Mouse (Mus musculus) olfactory bulb, adult 2 months (tissue): ENCODE measurements around the gene Slc12a5.

Source experiments
- CTCF ChIP-seq: fragments of 200-500 bp; IDR thresholded peaks from 2 replicates; pipeline ENCODE4 v1.5.1; 2012; ENCODE audit warnings: low read depth, mild to moderate bottlenecking, low read length, moderate library complexity; ENCODE audit not compliant: insufficient read depth
- POLR2A ChIP-seq: fragments of 200-500 bp; IDR thresholded peaks from 2 replicates; pipeline ENCODE4 v1.6.1; 2012; ENCODE audit warnings: mild to moderate bottlenecking, low read depth, low read length, moderate library complexity; ENCODE audit not compliant: insufficient read depth

GRCm38 (mm10) chr2:164967761-164968440, 7.3 kb downstream of the Slc12a5 start:
- TF ChIP-seq CTCF (no peak), POLR2A (peak; percentile 71)
